Mouse (Mus musculus): ENCODE data around the gene Mapk8. TPM values are rescaled to one million over a fixed set of nuclear protein-coding genes. Genes with fewer than 3 reads are reported as not detected.

Gene Mapk8
- polyA plus RNA-seq, 1 experiment from 2014 or later, result 55.6 TPM

DNA sequence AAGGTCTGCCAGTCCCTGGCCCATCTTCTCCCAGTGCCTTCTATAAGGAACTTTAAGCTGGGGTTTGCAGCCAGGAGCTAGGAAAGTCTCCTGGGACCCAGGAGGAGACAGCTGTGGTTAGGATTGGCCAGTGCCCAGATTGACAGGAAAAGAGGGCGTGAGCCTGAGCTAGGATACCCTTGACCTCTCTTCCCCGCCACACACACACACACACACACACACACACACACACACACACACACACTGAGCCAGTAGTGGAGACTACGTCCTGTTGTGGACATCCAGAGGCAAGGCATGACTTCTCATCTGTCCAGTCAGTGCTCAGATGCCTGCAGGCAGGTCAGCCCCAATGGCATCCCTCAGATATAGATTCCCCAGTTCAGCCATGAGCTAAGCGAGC is 85.4 kb downstream of the Mapk8 start:
- H3K4me1 ChIP-seq (ENCODE audit: control insufficient read depth, insufficient read depth, low read length), result 0 out of 2 replicates have a peak, but pooled peaks cover 2% of the 10 kb centered on the region
- no peaks in the 10 kb centered on the region for H3K36me3 ChIP-seq (ENCODE audit: control insufficient read depth, insufficient read depth, low read length)
- no peak overlapping the region for H3K27ac ChIP-seq (ENCODE audit: low read depth, low read length)
- ATAC-seq (ENCODE audit: low read depth), result no peak
- H3K27me3 ChIP-seq (ENCODE audit: control insufficient read depth, insufficient read depth, low read length), result no peaks in the 10 kb centered on the region
- H3K4me3 ChIP-seq (ENCODE audit: low read depth, low read length), result no peak overlapping the region
- no peak overlapping the region for H3K9ac ChIP-seq (replicated peaks; ENCODE audit: low read depth, low read length)
- no peak overlapping the region for H3K4me2 ChIP-seq (ENCODE audit: low read depth, low read length)
- no peaks in the 10 kb centered on the region for H3K9me3 ChIP-seq (ENCODE audit: control insufficient read depth, low read length)
- 75% methylated on average over 4 of the region's 4 CpGs for WGBS

DNA sequence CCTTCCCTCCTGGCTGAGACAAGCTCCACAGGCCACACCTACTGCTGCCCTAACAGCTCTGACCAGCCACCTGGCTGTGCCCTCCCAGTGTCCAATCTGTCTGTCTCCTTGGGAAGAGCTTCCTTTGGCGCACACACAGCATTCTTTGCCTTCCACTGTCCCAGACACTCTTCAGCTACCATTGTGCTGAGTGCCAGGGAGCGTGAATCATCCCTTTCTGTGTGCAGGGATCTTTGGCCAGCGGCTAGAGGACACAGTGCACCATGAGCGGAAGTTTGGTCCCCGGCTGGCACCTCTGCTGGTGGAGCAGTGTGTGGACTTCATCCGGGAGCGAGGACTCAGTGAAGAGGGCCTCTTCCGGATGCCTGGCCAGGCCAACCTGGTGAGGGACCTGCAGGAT is 88.1 kb downstream of the Mapk8 start:
- H3K36me3 ChIP-seq (ENCODE audit: control insufficient read depth, insufficient read depth, low read length), result no peaks in the 10 kb centered on the region
- WGBS, result 83% methylated on average over 8 of the region's 8 CpGs
- H3K4me3 ChIP-seq (ENCODE audit: low read depth, low read length), result no peak overlapping the region
- 0 out of 2 replicates have a peak, but pooled peaks cover 2% of the 10 kb centered on the region for H3K4me1 ChIP-seq (ENCODE audit: control insufficient read depth, insufficient read depth, low read length)
- H3K9ac ChIP-seq (replicated peaks; ENCODE audit: low read depth, low read length), result no peak overlapping the region
- no peaks in the 10 kb centered on the region for H3K9me3 ChIP-seq (ENCODE audit: control insufficient read depth, low read length)
- no peak for ATAC-seq (ENCODE audit: low read depth)
- no peaks in the 10 kb centered on the region for H3K27me3 ChIP-seq (ENCODE audit: control insufficient read depth, insufficient read depth, low read length)
- no peak overlapping the region for H3K4me2 ChIP-seq (ENCODE audit: low read depth, low read length)
- no peak overlapping the region for H3K27ac ChIP-seq (ENCODE audit: low read depth, low read length)

DNA sequence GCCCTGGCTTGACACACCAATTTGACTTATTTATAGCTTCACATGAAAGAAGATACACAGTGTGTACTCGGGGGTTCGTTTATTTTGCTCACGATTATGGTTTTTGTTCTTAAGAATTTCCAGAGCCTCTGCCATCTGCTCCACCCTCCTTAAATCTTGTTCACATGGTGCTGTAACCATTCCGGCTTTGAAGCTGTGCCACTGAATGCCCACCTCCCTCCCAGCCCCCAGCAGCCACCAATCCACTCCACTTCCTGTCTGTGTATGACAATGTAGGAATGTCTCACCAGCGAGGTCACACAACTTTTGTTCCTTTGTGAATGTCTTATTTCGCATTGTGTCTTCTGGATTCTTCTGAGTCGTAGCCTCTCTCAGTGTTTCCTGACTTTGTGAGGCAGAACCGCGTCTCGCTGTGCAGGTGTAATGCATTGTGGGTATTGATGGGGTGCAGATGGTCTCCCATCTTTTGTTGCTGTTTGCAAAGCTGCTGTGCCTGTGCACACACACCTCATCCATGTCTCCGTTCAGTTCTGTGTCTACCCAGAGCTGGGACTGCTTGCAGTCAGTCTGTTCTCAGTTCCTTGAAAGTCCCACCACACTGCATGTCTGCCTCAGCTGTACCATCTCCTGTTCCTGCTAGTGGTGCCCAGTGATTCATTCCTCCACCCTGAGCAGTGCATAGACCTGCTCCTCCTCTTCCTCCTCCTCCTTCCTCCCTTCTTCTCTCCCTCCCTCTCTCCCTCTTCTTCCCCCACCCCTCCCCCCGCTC is 89.2 kb downstream of the Mapk8 start:
- Histone ChIP-seq H3K9ac (replicated peaks; ENCODE audit: low read depth, low read length) (no peak overlapping the region), H3K9me3 (ENCODE audit: control insufficient read depth, low read length) (no peaks in the 10 kb centered on the region), H3K4me1 (ENCODE audit: control insufficient read depth, insufficient read depth, low read length) (0 out of 2 replicates have a peak, but pooled peaks cover 2% of the 10 kb centered on the region), H3K27me3 (ENCODE audit: control insufficient read depth, insufficient read depth, low read length) (no peaks in the 10 kb centered on the region), H3K27ac (ENCODE audit: low read depth, low read length) (no peak overlapping the region), H3K4me2 (ENCODE audit: low read depth, low read length) (no peak overlapping the region), H3K4me3 (ENCODE audit: low read depth, low read length) (no peak overlapping the region), H3K36me3 (ENCODE audit: control insufficient read depth, insufficient read depth, low read length) (no peaks in the 10 kb centered on the region)
- peak; percentile 13; the same call in 1 of the 2 replicates for ATAC-seq (ENCODE audit: low read depth)
- 63% methylated on average over 12 of the region's 12 CpGs for WGBS

DNA sequence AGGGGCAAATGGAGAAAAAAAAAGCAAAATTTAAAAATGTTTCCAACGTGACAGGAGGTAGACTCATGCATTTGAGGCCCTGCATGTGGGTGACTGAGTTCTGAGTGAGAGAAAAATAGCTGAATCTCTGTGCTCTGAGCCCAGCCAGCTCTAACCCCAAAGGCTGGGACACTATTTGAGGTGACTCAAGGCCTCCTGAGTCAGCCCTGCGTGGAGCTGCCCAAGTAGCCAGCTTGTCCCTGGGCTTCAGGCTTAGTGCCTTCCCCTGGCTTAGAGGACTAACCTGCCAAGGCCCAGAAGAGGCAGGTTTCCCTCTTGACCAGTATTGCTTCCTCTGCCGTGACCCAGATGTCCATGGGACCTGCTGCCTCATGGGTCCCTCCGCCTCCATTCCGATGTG is 91.7 kb downstream of the Mapk8 start:
- no peak overlapping the region for H3K9ac ChIP-seq (replicated peaks; ENCODE audit: low read depth, low read length)
- 86% methylated on average over 5 of the region's 5 CpGs for WGBS

DNA sequence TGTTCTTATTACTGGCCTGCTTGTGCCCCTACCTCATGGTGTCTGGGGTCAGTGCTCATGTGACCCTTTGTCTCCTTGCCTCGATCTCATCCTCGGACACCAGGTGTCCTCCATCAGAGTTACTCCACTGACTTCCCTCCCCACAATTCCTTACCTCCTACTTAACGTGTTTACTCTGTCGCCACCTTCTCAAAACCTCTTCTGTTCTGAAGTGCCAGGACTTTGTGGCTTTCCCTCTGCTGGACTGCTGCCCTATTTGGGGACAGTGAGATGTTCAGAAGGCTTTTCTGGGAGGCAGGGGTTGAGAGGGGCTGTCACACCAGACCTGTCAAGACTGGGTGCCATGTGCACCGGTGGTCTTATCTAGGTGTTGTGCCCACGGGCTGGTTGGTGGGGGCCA is 94.1 kb downstream of the Mapk8 start:
- Histone ChIP-seq H3K9me3 (ENCODE audit: control insufficient read depth, low read length) (no peaks in the 10 kb centered on the region), H3K27me3 (ENCODE audit: control insufficient read depth, insufficient read depth, low read length) (peaks cover 28% of the 10 kb centered on the region), H3K4me1 (ENCODE audit: control insufficient read depth, insufficient read depth, low read length) (no peaks in the 10 kb centered on the region), H3K4me3 (ENCODE audit: low read depth, low read length) (no peak overlapping the region), H3K36me3 (ENCODE audit: control insufficient read depth, insufficient read depth, low read length) (no peaks in the 10 kb centered on the region), H3K9ac (replicated peaks; ENCODE audit: low read depth, low read length) (no peak overlapping the region), H3K27ac (ENCODE audit: low read depth, low read length) (no peak overlapping the region), H3K4me2 (ENCODE audit: low read depth, low read length) (no peak overlapping the region)
- 81% methylated on average over 6 of the region's 6 CpGs for WGBS
- ATAC-seq (ENCODE audit: low read depth), result no peak

More for the DNA sequence above, 91.7 kb downstream of the Mapk8 start:
- Histone ChIP-seq H3K36me3 (ENCODE audit: control insufficient read depth, insufficient read depth, low read length) (no peaks in the 10 kb centered on the region), H3K27me3 (ENCODE audit: control insufficient read depth, insufficient read depth, low read length) (peaks cover 21% of the 10 kb centered on the region), H3K27ac (ENCODE audit: low read depth, low read length) (no peak overlapping the region), H3K4me3 (ENCODE audit: low read depth, low read length) (no peak overlapping the region), H3K4me2 (ENCODE audit: low read depth, low read length) (no peak overlapping the region), H3K4me1 (ENCODE audit: control insufficient read depth, insufficient read depth, low read length) (no peaks in the 10 kb centered on the region), H3K9me3 (ENCODE audit: control insufficient read depth, low read length) (no peaks in the 10 kb centered on the region)
- ATAC-seq (ENCODE audit: low read depth), result no peak

DNA sequence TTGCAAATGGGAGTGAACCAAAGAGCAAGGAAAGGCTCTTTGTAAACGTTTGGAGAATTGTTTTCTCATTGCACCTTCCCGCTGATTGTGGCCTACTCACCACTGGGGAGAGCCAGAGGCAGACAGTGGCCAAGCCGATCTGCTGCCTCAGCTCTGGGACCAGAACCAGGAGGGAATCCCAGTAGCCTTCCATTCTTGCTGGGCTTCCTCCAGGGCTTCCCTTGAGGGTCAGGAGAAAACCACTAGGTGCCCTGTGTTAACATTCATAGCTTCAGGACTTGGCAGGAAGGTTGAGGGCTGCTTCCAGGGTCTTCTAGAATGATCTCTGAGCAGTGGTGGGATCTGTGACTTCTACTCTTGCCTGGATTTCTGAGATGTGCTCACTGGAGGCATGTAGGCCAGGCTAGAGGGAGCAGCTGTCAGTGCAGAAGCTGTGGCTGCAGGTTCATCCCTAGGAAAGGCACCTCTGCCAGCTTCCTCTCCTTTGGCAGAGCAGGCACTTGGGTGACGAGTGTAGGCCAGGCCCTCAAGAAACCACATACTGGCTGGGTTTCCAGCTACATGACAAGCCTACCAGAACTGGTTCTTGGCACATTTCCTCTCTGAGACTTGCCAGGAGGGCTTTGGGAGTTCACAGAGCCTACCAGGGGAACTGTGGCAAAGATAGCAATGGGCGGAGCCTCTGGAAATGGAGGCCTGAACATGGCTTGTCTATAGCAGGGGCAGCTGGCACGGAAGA is 94.8 kb downstream of the Mapk8 start:
- 70% methylated on average over 6 of the region's 6 CpGs for WGBS
- ATAC-seq (ENCODE audit: low read depth), result no peak
- no peaks in the 10 kb centered on the region for H3K36me3 ChIP-seq (ENCODE audit: control insufficient read depth, insufficient read depth, low read length)
- H3K4me1 ChIP-seq (ENCODE audit: control insufficient read depth, insufficient read depth, low read length), result no peaks in the 10 kb centered on the region
- H3K4me3 ChIP-seq (ENCODE audit: low read depth, low read length), result no peak overlapping the region
- H3K9ac ChIP-seq (replicated peaks; ENCODE audit: low read depth, low read length), result no peak overlapping the region
- peaks cover 28% of the 10 kb centered on the region for H3K27me3 ChIP-seq (ENCODE audit: control insufficient read depth, insufficient read depth, low read length)
- H3K27ac ChIP-seq (ENCODE audit: low read depth, low read length), result no peak overlapping the region
- H3K9me3 ChIP-seq (ENCODE audit: control insufficient read depth, low read length), result no peaks in the 10 kb centered on the region
- H3K4me2 ChIP-seq (ENCODE audit: low read depth, low read length), result no peak overlapping the region

DNA sequence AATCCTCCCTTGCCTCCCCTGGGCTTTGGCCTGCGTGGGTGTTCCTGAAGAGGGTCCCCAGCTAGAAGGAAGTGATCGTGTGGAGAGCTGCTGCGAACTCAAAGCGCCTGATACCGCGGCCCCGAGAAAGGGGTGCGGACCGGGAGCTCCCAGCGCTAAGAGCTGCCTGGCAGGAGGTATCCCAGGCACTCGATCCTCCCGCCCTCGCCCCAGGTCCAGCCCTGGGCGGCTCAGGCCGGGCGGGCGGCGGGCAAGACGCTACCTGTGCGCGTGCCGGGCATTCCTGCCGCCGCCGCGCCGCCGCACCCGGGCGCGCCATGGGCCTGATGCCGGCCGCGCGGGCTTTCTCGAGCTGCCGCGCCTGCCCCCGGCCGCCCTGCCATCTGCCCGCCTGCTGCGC is 95.9 kb downstream of the Mapk8 start:
- ATAC-seq (ENCODE audit: low read depth), result peak; percentile 41; the same call in 1 of the 2 replicates
- H3K4me1 ChIP-seq (ENCODE audit: control insufficient read depth, insufficient read depth, low read length), result no peaks in the 10 kb centered on the region
- WGBS, result under 1% methylated on average over 23 of the region's 42 CpGs
- no peak overlapping the region for H3K27ac ChIP-seq (ENCODE audit: low read depth, low read length)
- H3K27me3 ChIP-seq (ENCODE audit: control insufficient read depth, insufficient read depth, low read length), result peaks cover 28% of the 10 kb centered on the region
- peak overlapping the region; percentile 38 for H3K4me3 ChIP-seq (ENCODE audit: low read depth, low read length)
- H3K4me2 ChIP-seq (ENCODE audit: low read depth, low read length), result peak overlapping the region; percentile 71
- H3K9me3 ChIP-seq (ENCODE audit: control insufficient read depth, low read length), result no peaks in the 10 kb centered on the region
- H3K36me3 ChIP-seq (ENCODE audit: control insufficient read depth, insufficient read depth, low read length), result no peaks in the 10 kb centered on the region
- peak overlapping the region; percentile 54 for H3K9ac ChIP-seq (replicated peaks; ENCODE audit: low read depth, low read length)

DNA sequence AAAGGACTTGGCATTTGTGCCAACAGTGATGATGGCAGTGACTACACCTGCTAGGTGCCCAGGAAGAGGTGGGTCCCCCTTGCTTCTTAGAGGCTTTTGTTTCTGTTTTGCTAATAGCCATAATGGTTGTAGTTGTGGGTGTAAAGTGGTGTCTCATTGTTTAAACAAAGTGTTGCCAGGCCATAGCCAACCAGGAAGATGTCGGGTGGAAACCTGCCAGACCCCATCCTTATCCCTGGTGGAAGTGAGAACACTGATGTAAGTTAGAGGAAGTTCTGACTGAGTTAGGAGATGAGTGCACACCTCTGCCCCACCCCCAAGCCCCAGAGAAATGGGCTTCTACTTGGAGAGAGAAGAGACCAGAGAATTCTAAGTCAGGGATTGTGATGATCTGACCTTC is 98.8 kb downstream of the Mapk8 start:
- 86% methylated on average over 1 of the region's 1 CpGs for WGBS
- Histone ChIP-seq H3K4me3 (ENCODE audit: low read depth, low read length) (no peak overlapping the region), H3K9me3 (ENCODE audit: control insufficient read depth, low read length) (no peaks in the 10 kb centered on the region), H3K9ac (replicated peaks; ENCODE audit: low read depth, low read length) (no peak overlapping the region), H3K27me3 (ENCODE audit: control insufficient read depth, insufficient read depth, low read length) (peaks cover 28% of the 10 kb centered on the region), H3K4me2 (ENCODE audit: low read depth, low read length) (no peak overlapping the region), H3K4me1 (ENCODE audit: control insufficient read depth, insufficient read depth, low read length) (no peaks in the 10 kb centered on the region), H3K36me3 (ENCODE audit: control insufficient read depth, insufficient read depth, low read length) (no peaks in the 10 kb centered on the region), H3K27ac (ENCODE audit: low read depth, low read length) (no peak overlapping the region)
- ATAC-seq (ENCODE audit: low read depth), result no peak

DNA sequence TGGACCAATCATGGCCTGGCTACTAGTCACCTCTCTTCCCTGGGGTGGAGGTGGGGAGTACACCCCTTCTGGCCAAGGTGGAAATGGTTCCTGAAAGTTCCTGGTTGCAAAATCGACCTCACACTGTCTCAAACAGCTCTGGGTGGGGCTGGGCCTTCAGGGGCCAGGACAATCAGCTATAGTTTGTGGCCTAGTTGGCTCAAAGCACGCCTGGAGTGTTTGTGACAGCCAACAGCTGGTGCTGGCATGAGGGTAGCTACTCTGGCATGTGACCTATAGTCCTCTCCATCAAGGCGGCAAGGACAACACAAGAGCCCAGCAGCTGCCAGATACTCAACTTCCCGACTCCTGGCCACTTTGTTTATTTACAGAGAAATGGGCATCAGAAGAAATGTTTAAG is 99.2 kb downstream of the Mapk8 start:
- 53% methylated on average over 4 of the region's 4 CpGs for WGBS

More for the DNA sequence above, 99.2 kb downstream of the Mapk8 start:
- H3K4me1 ChIP-seq (ENCODE audit: control insufficient read depth, insufficient read depth, low read length), result no peaks in the 10 kb centered on the region
- H3K27me3 ChIP-seq (ENCODE audit: control insufficient read depth, insufficient read depth, low read length), result peaks cover 28% of the 10 kb centered on the region
- no peak overlapping the region for H3K27ac ChIP-seq (ENCODE audit: low read depth, low read length)
- H3K4me2 ChIP-seq (ENCODE audit: low read depth, low read length), result no peak overlapping the region
- no peaks in the 10 kb centered on the region for H3K36me3 ChIP-seq (ENCODE audit: control insufficient read depth, insufficient read depth, low read length)
- no peak overlapping the region for H3K4me3 ChIP-seq (ENCODE audit: low read depth, low read length)
- ATAC-seq (ENCODE audit: low read depth), result no peak
- H3K9ac ChIP-seq (replicated peaks; ENCODE audit: low read depth, low read length), result no peak overlapping the region
- H3K9me3 ChIP-seq (ENCODE audit: control insufficient read depth, low read length), result no peaks in the 10 kb centered on the region

Data from neural tube, embryonic 14.5 days (tissue).